Mouse (Mus musculus) mouse embryonic stem cell (cell line): Measurements from ENCODE around the gene Nanos2.

Source experiments
- in situ Hi-C, 2 experiments: fragments of 300-500 bp; cut with MboI; formaldehyde crosslinking; loops; 1 replicate in 1 of 2; 3 replicates in 1 of 2; pipeline ENCODE4 v1.14.3; 2019 to 2020; ENCODE audit warnings: low sequenced_read_pairs in 2 of 2, low pct_unique_long_range_greater_than_20kb in 1 of 2, mixed read lengths in 1 of 2; ENCODE audit not compliant: unreplicated experiment in 1 of 2

Nanos2 gene

DNA sequence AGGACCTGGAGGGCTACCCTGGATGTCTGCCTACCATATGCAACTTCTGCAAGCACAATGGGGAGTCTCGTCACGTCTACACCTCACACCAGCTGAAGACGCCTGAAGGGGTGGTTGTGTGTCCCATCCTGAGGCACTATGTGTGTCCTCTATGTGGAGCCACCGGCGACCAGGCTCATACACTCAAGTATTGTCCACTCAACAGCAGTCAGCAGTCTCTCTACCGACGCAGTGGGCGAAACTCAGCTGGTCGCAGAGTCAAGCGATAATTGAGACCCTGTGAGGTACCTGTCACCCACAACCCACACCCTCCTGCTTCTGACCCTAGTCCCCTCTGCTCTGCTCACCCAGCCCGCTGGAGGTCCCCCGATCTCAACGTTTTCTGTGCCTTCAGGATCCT, 547 bp downstream of the Nanos2 start:
- in situ Hi-C loops, result no loop called here

DNA sequence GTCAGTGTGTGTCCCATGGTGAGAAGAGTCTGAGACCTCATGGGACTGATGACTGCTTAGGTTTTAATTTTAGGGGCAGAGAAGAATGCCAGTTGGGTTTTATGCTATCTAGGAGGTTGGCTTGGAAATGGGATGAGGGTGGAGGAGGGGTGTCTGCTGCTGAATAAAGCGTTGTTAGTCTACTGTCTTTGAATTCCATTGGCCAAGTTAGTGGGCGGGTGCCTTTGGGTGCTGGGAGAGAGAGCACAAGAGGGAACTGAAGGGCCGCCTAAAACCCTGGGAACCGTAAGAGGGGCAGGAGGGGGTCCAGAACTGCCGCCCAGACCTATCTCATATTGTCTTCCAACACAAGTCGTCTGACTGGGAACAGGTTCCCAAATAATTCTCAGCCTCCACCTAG, 1.6 kb downstream of the Nanos2 start:
- in situ Hi-C loops, result no loop called here

DNA sequence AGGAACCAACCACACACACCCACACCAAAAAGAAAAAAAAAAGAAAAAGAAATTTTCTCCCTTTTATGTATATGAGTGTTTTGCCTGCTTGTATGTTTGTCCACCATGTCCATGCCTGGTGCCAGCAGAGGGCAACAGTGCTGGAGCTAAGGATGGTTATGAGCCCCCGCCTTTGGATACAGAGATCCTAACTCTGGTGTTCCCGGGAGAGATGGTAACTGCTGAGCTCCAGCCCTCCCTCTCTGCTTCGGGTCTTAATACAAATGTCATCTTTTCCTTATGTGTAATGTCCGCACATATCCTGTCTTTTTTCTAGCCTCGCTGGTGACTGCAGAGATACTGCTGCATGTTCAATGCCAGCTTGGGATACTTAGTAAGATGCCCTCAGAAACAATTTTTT, 2.8 kb downstream of the Nanos2 start:
- in situ Hi-C loops, result no loop called here

DNA sequence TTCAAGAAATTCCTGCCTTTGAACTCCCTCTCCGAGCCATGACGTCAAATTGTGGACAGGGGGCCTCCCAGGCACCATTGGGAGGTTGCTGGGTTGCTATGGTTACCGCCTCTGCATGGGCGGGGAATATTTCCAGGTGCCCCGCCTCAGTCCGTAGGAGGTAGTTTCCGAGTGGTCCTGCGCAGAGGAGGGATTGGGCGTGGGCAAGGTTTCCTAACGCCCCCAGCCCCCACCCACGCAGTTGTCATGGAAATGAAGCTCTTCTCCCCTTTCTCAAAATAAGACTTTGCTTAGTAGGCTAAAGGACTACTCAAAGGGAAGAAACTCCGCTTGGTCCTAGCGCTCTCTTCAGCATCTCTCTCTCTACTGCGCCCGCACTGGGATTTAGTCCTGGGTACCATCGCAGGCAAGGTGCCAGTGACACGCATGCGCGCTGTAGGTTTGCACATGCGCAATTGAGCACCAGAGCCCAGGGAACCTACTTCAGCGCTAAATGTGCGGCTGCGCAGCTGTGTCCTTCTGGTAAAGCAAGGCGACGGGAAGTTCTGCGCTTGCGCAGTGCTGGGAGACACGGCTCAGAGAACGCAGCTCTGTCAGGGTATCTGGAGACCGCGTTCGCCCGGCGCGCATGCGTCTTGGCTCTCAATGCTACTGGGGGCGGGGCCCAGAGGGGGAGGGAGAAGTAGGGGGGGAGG, 3.5 kb downstream of the Nanos2 start, which contains the start of gene Mypop:
TSS of gene Mypop (plus strand) at position 645 of the 695 bp plus-strand sequence.
- in situ Hi-C loops, result no loop called here

DNA sequence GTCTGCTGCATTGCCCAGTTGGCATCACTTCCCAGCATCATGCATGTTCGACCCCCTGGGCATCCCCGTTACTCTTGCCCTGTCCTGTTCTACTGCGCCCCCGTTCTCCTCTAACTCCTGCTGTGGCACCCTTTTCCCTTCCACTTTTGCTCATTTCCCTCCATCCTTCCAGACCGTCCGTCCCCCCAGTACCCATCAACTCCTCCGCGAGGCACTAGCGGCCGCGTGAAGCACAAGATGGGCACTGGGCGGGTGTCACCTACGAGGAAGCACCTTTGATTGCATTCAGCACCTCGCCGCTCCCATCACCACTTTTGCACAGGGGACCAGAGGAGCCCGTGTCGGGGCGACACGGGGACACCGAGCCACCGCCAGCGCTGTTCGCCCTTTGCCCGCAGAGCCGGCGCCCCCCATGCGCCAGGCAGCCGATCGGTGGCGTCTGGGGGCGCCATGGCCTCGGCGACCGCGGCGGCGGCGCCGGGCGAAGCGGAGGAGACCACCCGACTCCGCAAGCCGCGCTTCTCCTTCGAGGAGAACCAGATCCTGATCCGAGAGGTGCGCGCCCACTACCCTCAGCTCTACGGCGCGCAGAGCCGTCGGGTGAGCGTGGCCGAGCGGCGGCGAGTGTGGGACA, 4.6 kb downstream of the Nanos2 start:
- in situ Hi-C loops, result no loop called here

DNA sequence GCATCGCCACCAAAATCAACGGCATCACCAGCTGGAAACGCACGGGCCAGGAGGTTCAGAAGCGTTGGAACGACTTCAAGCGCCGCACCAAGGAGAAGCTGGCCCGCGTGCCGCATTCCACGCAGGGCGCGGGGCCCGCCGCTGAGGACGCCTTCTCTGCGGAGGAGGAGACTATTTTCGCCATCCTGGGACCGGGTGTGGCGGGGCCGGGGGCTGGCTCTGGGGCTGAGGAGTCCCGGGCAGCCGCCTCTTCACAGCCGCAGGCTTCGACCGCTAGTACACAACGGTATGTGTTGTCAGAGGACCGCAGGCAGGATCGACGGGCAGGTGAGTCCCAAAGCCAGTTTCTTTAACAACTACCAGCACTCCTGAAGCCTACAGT, 5.1 kb downstream of the Nanos2 start:
- in situ Hi-C loops, result no loop called here

DNA sequence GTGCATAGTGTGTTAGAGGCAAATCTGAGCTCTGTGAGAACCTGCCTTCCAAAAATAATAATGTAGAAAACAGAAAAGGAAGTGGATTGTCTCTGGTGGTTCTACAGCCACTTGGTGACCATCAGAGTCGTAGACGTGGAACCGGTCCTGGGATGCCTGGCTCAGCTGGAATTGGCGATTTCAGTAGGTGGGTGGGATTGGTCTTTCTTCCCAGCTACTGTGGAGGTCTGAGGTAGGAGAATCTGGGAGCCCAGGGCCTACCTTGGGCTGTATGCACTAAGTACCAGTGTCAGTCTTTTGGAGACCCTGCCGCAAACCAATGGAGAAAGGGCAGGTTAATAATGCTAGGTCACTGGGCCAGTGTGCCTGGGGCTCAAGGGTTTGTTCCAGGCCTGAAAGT, 5.8 kb downstream of the Nanos2 start:
- in situ Hi-C loops, result no loop called here

DNA sequence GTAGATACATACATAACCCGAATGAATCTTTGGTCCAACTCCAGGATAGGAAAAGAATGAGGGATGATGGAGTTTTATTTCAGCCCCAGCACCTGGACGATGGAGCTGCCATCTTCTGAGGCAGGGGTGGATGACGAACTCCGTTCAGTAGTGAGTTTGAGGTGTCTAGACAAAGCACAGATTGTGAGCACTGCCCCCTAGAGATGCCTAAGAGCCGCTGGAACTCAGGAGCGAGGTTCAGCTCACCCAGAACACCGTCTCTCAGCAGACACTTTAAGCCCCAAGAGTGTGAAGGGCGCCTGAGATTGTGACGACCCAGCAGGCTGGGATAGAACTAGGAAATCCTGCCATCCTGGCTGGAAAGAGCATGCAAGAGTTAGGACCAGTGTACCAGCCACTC, 11.6 kb downstream of the Nanos2 start:
- in situ Hi-C loops, result no loop called here

DNA sequence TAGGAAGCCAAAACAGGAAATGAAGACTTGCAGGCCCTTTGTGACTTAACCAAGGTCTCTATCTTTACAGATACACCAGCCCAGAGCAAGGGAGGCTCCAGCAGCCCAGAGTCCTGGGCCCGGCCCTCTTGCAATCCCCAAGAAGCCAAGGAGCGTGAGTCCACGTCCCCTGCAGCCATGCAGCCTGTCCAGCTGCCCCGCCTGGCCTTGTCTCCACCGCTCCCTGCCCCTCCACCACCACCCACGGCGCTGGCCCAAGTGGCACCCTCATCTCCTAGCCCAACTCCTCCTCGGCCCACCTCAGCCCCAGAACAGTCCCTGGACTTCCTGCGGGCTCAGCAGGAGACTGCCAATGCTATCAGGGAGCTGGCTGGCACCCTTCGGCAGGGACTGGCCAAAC, 13.2 kb downstream of the Nanos2 start:
- in situ Hi-C loops, result no loop called here

DNA sequence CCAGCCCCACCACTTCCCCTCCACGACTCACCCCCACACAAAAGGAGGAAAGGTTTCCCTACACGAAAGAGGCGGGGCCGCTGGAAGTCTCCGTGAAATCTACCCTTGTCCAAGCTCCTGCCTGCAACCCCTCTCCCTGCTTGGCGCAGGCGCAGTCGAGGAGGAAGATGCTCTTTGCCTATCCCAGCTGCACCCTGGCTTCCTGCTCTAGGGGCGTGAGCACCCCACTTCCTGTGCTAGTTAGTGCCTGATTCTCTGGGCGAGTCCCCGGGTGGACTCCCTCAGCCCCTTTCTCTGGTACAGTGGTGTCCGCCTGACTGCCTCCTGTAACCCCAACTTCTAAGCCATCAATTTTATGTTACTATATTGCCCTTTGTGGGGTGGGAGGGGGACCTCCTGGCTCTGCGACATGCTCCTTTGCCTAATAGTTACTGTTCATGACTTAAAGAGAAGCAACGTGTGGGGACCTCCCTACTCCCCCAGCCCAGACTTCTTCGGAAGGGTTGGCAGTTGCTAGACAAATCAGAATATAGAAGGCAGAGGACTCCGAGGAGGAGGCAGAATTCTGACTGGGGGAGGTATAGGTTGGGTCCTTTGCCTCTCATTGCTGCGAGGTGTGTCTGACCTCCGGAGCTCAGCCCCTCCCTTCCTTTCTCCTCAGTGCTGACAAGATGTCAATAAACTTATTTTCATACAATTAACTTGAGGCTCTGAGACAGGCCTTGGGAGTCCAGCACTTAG, 14.0 kb downstream of the Nanos2 start:
- in situ Hi-C loops, result no loop called here

DNA sequence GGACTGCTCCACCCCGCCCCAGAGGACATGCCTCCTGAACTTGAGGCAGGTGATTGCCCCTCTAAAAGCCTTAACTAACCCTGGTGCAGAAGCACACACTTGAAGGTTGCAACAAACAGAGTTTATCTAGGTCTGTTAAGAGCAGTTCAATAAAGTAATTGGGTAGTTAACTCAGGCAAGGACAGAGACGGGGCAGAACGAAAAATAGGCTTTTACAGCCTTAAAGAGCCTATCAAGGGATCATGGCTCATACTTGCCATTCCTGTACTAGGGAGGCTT, 14.5 kb downstream of the Nanos2 start:
- in situ Hi-C loops, result no loop called here

DNA sequence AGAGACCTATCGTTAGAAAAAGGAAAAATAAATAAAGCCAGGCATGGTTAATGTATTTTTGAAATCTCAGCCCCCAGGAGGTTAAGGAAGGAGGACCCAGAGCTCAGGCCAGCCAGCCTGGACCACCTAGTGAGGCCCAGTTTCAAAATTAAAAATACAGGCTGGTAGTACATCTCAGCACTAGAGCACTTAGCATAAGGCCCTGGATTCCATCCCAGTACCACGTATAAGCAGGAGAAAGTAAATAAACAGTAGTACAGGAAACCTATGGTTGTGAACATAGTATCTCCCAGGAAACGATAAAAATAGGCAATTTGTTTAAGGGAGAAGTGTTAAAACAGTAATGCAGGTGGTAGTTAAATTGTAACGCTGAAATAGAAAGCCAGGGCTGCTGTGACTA, 14.9 kb downstream of the Nanos2 start:
- in situ Hi-C loops, result no loop called here

DNA sequence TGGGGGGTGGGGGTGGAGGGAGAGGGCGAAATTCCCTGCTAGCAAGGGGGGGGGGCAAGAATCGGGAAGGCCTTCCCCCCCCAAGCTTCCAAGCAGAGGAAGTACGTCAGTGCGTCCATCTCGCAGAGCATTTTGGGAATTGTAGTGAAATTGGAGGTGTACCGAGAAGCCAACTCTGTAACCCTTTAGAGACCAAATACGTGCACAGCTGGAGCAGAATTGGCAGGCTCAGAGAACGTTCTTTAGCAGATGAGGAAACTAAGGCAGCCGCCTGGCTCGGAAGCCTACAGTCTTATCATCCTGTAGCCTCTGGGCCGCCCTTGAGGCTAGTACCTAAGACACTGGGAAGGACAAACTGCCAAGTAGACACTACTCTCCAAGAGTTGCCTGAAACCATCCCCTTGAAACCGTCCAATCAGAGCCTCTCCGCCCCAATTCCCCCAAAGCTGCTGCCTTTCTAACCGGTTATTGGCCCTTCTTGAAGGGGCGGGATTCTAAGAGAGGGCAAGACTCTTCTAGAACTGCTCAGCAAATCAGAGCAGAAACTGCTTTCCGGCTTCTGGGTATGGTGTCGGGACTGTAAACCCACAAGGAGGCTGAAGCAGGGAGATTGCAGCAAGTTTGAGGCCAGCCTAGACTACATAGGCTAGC, 15.8 kb downstream of the Nanos2 start:
- in situ Hi-C loops, result no loop called here

DNA sequence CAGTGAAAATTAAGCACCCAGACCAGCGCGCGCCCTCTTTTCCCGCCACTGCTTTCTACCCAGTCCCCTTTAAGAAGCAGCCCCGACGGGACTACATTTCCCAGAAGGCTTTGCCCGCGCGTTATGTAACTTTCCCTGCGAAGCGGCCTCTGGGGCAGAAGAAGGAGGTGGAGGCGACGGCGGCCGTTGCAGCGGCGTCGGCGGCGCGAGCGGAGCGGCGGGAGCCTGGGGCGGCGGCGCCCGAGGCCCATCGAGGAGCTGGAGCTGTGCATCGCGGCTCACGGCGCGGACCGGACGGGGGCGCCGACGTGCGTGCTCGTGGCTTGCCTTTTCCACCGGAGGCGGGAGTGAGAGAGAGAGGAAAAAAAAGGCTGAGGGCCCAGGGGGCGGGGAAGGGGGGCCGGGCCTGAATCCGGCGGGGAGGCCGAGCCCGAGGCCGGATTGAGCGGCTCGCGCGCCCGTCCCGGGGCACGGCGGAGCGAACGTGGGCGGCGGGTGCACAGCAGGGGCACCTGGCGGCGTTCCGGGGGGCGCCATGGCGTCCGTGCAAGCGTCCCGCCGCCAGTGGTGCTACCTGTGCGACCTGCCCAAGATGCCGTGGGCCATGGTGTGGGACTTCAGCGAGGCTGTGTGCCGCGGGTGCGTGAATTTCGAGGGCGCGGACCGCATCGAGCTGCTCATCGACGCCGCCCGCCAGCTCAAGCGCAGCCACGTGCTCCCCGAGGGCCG, 16.9 kb downstream of the Nanos2 start, which contains the start of gene Irf2bp1:
TSS of gene Irf2bp1 (plus strand) at position 143 of the 729 bp plus-strand sequence.
- in situ Hi-C loops, result no loop called here

DNA sequence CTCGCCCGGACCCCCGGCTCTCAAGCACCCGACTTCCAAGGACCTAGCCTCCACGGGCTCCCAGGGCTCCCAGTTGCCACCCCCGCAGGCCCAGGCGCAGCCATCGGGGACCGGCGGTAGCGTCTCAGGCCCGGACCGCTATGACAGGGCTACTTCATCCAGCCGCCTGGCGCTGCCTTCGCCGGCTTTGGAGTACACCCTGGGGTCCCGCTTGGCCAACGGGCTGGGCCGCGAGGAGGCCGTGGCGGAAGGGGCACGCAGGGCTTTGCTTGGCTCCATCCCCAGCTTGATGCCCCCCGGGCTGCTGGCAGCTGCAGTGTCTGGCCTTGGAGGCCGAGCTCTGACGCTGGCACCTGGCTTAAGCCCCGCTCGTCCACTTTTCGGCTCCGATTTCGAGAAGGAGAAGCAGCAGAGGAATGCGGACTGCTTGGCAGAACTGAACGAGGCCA, 17.5 kb downstream of the Nanos2 start:
- in situ Hi-C loops, result no loop called here

DNA sequence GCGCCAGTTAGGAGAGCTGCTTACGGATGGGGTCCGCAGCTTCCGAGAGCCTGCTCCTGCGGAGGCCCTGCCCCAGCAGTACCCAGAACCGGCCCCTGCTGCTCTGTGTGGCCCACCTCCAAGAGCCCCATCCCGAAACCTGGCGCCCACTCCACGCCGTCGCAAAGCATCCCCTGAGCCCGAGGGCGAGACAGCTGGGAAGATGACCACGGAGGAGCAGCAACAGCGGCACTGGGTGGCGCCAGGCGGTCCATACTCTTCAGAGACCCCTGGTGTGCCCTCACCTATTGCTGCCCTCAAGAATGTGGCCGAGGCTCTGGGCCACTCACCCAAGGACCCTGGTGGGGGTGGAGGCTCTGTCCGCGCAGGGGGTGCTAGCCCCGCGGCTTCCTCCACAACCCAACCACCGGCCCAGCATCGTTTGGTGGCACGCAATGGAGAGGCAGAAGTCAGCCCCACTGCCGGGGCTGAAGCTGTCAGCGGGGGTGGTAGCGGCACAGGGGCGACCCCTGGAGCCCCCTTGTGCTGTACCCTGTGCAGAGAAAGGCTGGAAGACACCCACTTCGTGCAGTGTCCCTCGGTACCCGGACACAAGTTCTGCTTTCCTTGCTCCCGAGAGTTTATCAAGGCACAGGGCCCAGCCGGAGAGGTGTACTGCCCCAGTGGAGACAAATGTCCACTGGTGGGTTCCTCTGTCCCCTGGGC, 18.4 kb downstream of the Nanos2 start:
- in situ Hi-C loops, result no loop called here

DNA sequence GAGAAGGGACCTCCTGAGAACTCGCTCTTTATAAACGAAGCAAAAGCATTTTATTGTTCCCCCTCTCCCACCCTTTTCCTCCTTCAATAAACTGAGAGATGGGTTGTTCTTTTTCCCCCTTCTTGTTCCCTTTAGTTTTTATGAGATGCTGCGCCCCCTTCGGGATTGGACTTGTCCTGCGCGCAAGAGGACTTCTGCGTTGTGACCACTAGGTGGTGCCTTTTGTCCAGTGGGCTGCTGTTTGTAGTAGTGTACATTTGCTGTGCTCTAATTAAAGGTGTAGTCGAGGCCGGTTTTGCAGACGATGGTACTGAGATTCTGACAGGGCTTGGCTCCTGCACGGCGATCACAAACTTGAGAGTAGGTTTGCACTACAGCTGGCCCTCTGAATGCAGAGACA, 19.3 kb downstream of the Nanos2 start:
- in situ Hi-C loops, result no loop called here
